Mouse (Mus musculus) G1E (cell line): ENCODE measurements around the gene Tbc1d13.

Experiments used
- CTCF ChIP-seq: IDR thresholded peaks from 2 replicates; pipeline ENCODE4 v1.5.1; 2012; ENCODE audit warnings: low read depth, low read length, inconsistent platforms, mixed read lengths
- GATA1 ChIP-seq: IDR thresholded peaks from 2 replicates; pipeline ENCODE4 v1.6.1; 2012; ENCODE audit warnings: borderline replicate concordance, low read length, inconsistent platforms, mixed read lengths
- TAL1 ChIP-seq: conservative IDR thresholded peaks from 2 replicates; pipeline ENCODE4 v1.6.1; 2012; ENCODE audit warnings: low read depth, low read length, inconsistent platforms, mixed read lengths

- TF ChIP-seq CTCF (no peak), GATA1 (no peak), TAL1 (no peak)
Measured at GRCm38 (mm10) chr2:30124472-30125274, 8.9 kb upstream of the Tbc1d13 start, which contains the start of gene Zer1.
